Mouse (Mus musculus): ENCODE results near the gene Pgghg. TPM values are rescaled to one million over a fixed set of nuclear protein-coding genes. Genes with fewer than 3 reads are reported as not detected.

Pgghg gene
- total and polyA plus RNA-seq, 3 experiments: 26.5 to 56.0 (median 48.7) TPM

DNA sequence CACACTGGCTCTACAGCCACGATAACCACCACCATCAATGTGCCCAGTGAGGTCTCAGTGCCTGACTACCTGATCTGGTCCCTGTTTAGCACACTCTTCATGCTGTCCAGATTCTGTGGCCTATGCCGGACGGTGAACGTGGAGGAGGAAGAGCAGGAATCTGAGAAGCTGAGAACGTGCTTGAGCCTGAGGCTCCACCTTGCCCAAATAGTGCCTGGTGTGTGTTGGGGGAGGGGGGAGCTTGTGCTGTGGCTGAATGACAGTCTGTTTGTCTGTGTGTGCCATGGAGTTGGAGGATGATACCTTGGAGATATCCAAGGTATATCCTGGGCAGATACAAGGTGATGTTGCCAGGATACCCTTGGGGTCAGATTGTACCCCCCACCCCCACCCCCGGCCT, 49.0 kb downstream of the Pgghg start:
- no peak for DNase-seq

DNA sequence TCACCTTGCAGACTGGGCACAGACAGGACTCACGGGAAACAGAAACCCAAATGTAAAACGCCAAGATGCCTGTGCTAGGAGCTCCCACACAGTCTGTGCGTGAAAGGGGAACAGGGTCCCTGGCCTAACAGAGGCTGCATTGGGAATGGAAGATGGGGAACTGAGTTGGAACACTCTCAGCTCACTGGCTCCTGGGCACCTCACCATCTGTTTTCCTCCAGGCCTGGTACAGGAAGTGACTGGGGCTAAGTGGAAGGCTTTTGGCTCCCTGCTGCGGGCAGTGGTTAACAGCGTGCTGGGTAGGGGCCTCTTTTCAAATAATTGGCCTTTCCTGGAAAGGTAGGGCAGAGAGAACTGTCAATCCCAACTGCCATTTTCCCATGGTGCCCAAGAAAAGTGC, 49.4 kb downstream of the Pgghg start:
- DNase-seq: no peak

DNA sequence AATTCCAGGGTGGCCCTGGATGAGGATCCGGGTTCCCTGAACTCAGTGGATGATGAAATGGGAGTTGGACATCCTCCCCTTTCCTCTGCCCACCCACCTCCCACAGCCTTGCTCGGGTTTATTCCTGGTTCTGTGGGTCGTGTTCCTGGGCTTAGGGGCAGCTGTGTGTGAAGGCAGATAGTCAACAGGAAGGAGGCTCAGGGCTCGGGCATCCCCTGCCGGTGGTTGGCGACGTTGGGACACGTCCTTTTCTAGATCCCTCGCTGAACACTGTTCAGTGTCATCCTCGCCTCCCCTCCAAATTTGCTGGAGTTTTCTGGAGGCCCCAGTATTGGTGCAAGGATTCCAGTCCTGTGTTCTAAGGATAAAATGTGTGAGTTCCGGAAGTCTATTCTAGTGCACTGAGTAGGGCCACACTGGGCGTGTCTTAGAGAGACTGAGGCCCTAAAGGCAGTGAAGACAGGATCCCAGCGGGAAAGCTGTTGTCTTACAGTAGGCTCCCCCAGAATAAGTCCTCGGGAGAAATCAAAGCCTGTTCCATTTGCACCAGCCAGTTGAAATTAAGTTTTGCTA, 50.0 kb downstream of the Pgghg start:
- DNase-seq: no peak

Other genes with a start within 250 kb of the Pgghg start
- not detected for gene Olfr541, start 244.1 kb upstream of the Pgghg start, total RNA-seq (2021)
- gene Olfr541, start 244.1 kb upstream of the Pgghg start, polyA plus RNA-seq (2012; rRNA removed): not detected in 2 replicates
- gene Cyp2e1, start 177.7 kb upstream of the Pgghg start, total RNA-seq (2021): 1,000 to 10,000 TPM in 1 of 2 experiments, 100 to 1,000 TPM in 1; 264 to 1,313 TPM
- 19.3 and 45.7 TPM in 2 replicates for gene Cyp2e1, start 177.7 kb upstream of the Pgghg start, polyA plus RNA-seq (2012; rRNA removed)
- gene Syce1, start 153.5 kb upstream of the Pgghg start, total RNA-seq (2021): not detected
- not detected in 2 replicates for gene Syce1, start 153.5 kb upstream of the Pgghg start, polyA plus RNA-seq (2012; rRNA removed)
- gene Zfp941, start 119.2 kb upstream of the Pgghg start, total RNA-seq (2021): 1 to 10 TPM; 2.2 to 5.3 TPM
- 0.08 and 0.29 TPM in 2 replicates for gene Zfp941, start 119.2 kb upstream of the Pgghg start, polyA plus RNA-seq (2012; rRNA removed)
- gene Urah, start 106.4 kb upstream of the Pgghg start, total RNA-seq (2021): 1 to 10 TPM in 1 of 2 experiments, not detected in 1; 1.7 TPM
- 0.98 and 3.1 TPM in 2 replicates for gene Urah, start 106.4 kb upstream of the Pgghg start, polyA plus RNA-seq (2012; rRNA removed)
- gene Scgb1c1, start 95.8 kb upstream of the Pgghg start, total RNA-seq (2021): not detected
- not detected in 2 replicates for gene Scgb1c1, start 95.8 kb upstream of the Pgghg start, polyA plus RNA-seq (2012; rRNA removed)
- under 1 TPM in 1 of 2 experiments, not detected in 1; 0.26 TPM for gene Odf3, start 93.6 kb upstream of the Pgghg start, total RNA-seq (2021)
- 3.0 and 4.4 TPM in 2 replicates for gene Odf3, start 93.6 kb upstream of the Pgghg start, polyA plus RNA-seq (2012; rRNA removed)
- gene Gm45785, start 85.1 kb upstream of the Pgghg start, total RNA-seq (2021): not detected
- 0.44 and 0.46 TPM in 2 replicates for gene Gm45785, start 85.1 kb upstream of the Pgghg start, polyA plus RNA-seq (2012; rRNA removed)
- gene Ric8a, start 84.4 kb upstream of the Pgghg start, total RNA-seq (2021): 10 to 100 TPM; 60.4 to 66.4 TPM
- gene Ric8a, start 84.4 kb upstream of the Pgghg start, polyA plus RNA-seq (2012; rRNA removed): 93.7 and 102 TPM in 2 replicates
- 10 to 100 TPM; 32.0 to 34.7 TPM for gene Bet1l, start 83.8 kb upstream of the Pgghg start, total RNA-seq (2021)
- gene Bet1l, start 83.8 kb upstream of the Pgghg start, polyA plus RNA-seq (2012; rRNA removed): 18.0 and 20.2 TPM in 2 replicates
- gene Psmd13, start 59.4 kb upstream of the Pgghg start, total RNA-seq (2021): 100 to 1,000 TPM; 104 to 122 TPM
- gene Psmd13, start 59.4 kb upstream of the Pgghg start, polyA plus RNA-seq (2012; rRNA removed): 37.4 and 46.4 TPM in 2 replicates
- 10 to 100 TPM; 28.3 to 35.6 TPM for gene Sirt3, start 59.1 kb upstream of the Pgghg start, total RNA-seq (2021)
- 41.2 and 47.4 TPM in 2 replicates for gene Sirt3, start 59.1 kb upstream of the Pgghg start, polyA plus RNA-seq (2012; rRNA removed)
- gene Cox8b, start 40.9 kb upstream of the Pgghg start, total RNA-seq (2021): 1,000 to 10,000 TPM; 1,499 to 1,761 TPM
- 454 and 875 TPM in 2 replicates for gene Cox8b, start 40.9 kb upstream of the Pgghg start, polyA plus RNA-seq (2012; rRNA removed)
- 1 to 10 TPM; 1.0 to 2.0 TPM for gene Nlrp6, start 20.5 kb upstream of the Pgghg start, total RNA-seq (2021)
- 0.62 and 1.2 TPM in 2 replicates for gene Nlrp6, start 20.5 kb upstream of the Pgghg start, polyA plus RNA-seq (2012; rRNA removed)
- gene Ifitm5, start 8.9 kb downstream of the Pgghg start, total RNA-seq (2021): 1 to 10 TPM in 1 of 2 experiments, under 1 TPM in 1; 0.78 to 1.3 TPM
- 1.2 and 2.7 TPM in 2 replicates for gene Ifitm5, start 8.9 kb downstream of the Pgghg start, polyA plus RNA-seq (2012; rRNA removed)
- not detected for gene Gm45717, start 14.5 kb downstream of the Pgghg start, total RNA-seq (2021)
- not detected in 2 replicates for gene Gm45717, start 14.5 kb downstream of the Pgghg start, polyA plus RNA-seq (2012; rRNA removed)
- gene Ifitm2, start 14.6 kb downstream of the Pgghg start, total RNA-seq (2021): 100 to 1,000 TPM; 504 to 654 TPM
- 947 and 952 TPM in 2 replicates for gene Ifitm2, start 14.6 kb downstream of the Pgghg start, polyA plus RNA-seq (2012; rRNA removed)
- 10 to 100 TPM in 1 of 2 experiments, 1 to 10 TPM in 1; 7.6 to 14.6 TPM for gene Ifitm1, start 25.8 kb downstream of the Pgghg start, total RNA-seq (2021)
- 23.9 and 29.4 TPM in 2 replicates for gene Ifitm1, start 25.8 kb downstream of the Pgghg start, polyA plus RNA-seq (2012; rRNA removed)
- 100 to 1,000 TPM; 102 to 148 TPM for gene Ifitm3, start 69.4 kb downstream of the Pgghg start, total RNA-seq (2021)
- 140 and 146 TPM in 2 replicates for gene Ifitm3, start 69.4 kb downstream of the Pgghg start, polyA plus RNA-seq (2012; rRNA removed)
- gene Ifitm6, start 76.5 kb downstream of the Pgghg start, total RNA-seq (2021): under 1 TPM in 1 of 2 experiments, not detected in 1; 0.93 TPM
- 0.39 and 1.2 TPM in 2 replicates for gene Ifitm6, start 76.5 kb downstream of the Pgghg start, polyA plus RNA-seq (2012; rRNA removed)
- gene Gm17387, start 87.7 kb downstream of the Pgghg start, total RNA-seq (2021): not detected
- not detected in 2 replicates for gene Gm17387, start 87.7 kb downstream of the Pgghg start, polyA plus RNA-seq (2012; rRNA removed)
- 1 to 10 TPM; 1.4 to 3.0 TPM for gene B4galnt4, start 119.7 kb downstream of the Pgghg start, total RNA-seq (2021)
- 1.7 and 5.1 TPM in 2 replicates for gene B4galnt4, start 119.7 kb downstream of the Pgghg start, polyA plus RNA-seq (2012; rRNA removed)
- gene Pkp3, start 136.8 kb downstream of the Pgghg start, total RNA-seq (2021): 1 to 10 TPM in 1 of 2 experiments, under 1 TPM in 1; 0.89 to 1.5 TPM
- gene Pkp3, start 136.8 kb downstream of the Pgghg start, polyA plus RNA-seq (2012; rRNA removed): 0.68 and 1.4 TPM in 2 replicates
- gene Sigirr, start 159.2 kb downstream of the Pgghg start, total RNA-seq (2021): 1 to 10 TPM; 2.8 to 5.3 TPM
- 6.7 and 8.7 TPM in 2 replicates for gene Sigirr, start 159.2 kb downstream of the Pgghg start, polyA plus RNA-seq (2012; rRNA removed)
- gene Ano9, start 176.4 kb downstream of the Pgghg start, total RNA-seq (2021): under 1 TPM in 1 of 2 experiments, not detected in 1; 0.17 TPM
- gene Ano9, start 176.4 kb downstream of the Pgghg start, polyA plus RNA-seq (2012; rRNA removed): 0.17 and 0.25 TPM in 2 replicates
- 10 to 100 TPM; 27.7 to 37.9 TPM for gene Ptdss2, start 181.0 kb downstream of the Pgghg start, total RNA-seq (2021)
- gene Ptdss2, start 181.0 kb downstream of the Pgghg start, polyA plus RNA-seq (2012; rRNA removed): 38.2 and 41.7 TPM in 2 replicates
- 100 to 1,000 TPM; 301 to 302 TPM for gene Rnh1, start 231.5 kb downstream of the Pgghg start, total RNA-seq (2021)
- gene Rnh1, start 231.5 kb downstream of the Pgghg start, polyA plus RNA-seq (2012; rRNA removed): 214 and 394 TPM in 2 replicates